Mouse (Mus musculus) layer of hippocampus, adult 9-10 months (tissue): ENCODE measurements around the gene Defb36.

Source experiments
- DNase-seq: peaks from one replicate; pipeline ENCODE4 v3.0.0; 2022; ENCODE audit warnings: low spot score

The Defb36 gene

DNA sequence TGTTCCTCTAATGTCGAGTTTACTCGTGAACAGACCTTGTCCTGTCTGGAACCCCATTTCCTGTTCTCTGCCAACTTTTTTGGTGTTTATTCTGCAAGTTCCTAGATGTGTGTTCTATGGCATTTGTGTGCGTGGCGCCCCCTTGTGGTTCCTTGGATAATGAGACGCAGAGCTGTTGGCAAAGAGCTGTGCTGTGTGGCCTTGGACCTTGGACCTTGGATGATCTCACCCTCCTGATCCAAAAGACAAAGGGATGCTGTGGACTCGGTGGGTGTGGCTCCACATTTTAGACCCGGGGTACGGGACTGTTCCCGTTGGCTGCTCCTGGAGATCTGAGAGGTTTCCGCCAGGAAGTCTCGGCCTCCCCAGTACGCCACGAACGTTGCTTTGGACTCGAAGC lies at the start of gene Defb36:
TSS of gene Defb36 (plus strand) at position 271 of the 400 bp plus-strand sequence.
- no peak for DNase-seq

DNA sequence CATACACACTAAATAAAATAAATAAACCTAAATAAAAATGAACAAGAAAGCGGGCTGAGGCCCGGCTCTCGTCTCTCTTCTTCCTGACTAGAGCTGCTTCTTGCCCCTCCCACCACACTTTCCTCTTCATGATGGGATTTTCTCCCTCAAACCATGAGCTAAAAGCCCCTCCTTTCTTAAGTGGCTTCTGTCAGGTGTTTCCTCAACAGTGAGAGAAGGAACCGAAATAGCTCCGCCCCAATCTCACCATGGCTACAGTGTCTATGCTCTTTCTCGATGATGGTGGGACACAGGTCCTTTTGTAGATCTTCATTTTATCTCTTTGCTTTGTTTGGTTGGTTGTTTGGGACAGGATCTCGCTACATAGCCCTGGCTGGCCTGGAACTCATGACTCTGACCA lies 47.5 kb upstream of the Defb36 start:
- no peak for DNase-seq

DNA sequence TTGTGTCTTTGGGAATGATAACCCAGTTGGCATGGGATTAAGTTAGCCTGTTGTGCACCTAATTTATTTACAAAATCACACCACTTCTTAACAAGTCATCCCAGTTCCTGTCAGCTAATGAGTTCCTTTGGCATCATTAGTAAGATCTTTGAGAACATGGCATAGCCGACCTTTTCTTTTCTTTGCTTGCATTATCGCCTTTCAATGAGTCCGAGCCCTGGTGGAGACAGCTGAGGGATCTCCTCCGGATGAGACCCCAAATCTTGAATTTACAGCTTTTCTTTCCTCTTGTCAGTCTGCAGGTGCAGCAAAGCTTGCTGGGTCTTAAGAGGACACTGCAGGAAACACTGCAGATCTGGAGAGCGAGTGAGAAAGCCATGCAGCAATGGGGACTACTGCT lies 35.1 kb upstream of the Defb36 start, which contains the start of gene Gm17416:
TSS of gene Gm17416 (plus strand) at position 301 of the 400 bp plus-strand sequence.
- no peak for DNase-seq

DNA sequence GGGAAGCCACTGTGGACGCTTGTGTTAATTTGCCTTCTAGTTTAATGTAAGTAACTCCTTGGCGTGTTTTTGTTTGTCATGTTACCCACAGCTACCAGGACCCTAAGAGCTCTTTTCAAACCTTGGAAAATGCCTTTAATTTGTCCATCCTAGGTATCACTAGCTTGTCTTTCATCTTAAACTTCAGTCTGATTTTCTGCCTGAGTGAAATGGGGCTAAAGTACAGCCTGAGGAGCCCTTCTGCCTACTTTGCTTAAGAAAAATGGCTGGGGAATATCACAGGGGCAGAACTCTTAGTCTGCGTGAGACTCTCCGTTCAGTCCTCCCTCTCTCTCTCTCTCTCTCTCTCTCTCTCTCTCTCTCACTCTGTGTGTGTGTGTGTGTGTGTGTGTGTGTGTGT lies 34.2 kb upstream of the Defb36 start:
- DNase-seq: no peak

- no peak for DNase-seq
Observed at GRCm38 (mm10) chr2:152570313-152570712, 33.8 kb upstream of the Defb36 start.

GRCm38 (mm10) chr2:152572114-152572794 lies 31.9 kb upstream of the Defb36 start, which contains the start of gene Defb21:
Gene Defb21 (plus strand): TSS chr2:152572744.
- DNase-seq: no peak

DNA sequence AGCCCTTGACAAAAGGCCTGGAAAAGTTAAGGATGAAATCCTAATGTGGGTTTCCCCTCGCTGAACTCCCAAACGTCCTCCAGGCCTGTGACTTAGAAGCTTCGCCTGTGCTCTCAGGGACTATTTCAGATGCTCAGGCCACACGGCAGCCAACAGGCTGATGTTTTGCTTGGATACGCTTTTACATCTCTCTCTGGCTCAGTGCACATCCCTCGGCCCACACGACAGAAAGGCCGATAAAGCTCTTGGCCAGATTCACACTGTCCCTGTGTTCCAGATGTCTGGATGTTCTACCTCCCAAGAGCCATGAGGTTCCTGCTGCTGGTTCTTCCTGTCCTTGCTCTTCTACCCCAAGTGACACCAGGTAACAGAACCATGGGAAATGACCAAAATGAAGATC lies 30.6 kb upstream of the Defb36 start:
- DNase-seq: no peak

DNA sequence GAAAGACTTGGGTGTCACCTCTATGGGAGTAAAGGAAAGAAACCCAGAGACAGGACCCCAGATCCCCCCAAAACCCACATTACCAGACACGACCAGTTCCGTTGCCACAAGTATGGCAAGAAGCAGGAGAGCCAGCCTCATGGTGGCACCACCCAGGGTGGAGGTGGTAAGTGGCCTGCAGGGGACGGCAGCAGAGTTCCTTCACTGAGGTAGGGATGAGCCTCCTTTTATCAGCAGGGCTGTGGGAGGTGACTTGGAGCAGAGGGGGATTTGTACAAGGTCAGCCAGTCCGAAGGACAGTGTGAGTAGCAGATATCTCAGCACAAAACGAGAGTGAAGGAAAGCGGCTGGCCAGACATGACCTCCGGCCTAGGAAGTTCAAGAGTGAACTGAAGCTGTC lies 24.0 kb upstream of the Defb36 start, which contains the start of gene Defb19:
TSS of gene Defb19 (minus strand) at position 206 of the 400 bp plus-strand sequence.
- no peak for DNase-seq

DNA sequence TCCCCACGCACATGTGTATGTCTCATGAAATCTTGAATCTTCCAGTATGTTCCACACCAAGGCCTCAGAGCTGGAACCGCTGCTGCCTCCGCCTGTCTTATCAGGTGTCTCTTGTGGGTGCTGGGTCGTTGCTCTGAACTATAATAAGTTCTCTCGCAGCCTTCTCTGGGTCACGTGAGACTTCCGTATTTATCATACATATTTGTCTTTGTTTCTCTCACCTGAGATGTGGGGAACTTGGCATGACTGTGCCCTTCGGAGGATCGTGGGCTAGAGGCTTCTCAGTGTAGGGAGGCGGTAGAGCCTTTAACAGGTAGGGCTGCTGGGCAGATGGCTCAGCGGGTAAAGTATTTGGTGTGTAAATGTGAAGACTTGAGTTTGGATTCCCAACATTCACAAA lies 23.5 kb upstream of the Defb36 start:
- DNase-seq: no peak

- no peak for DNase-seq
Observed at GRCm38 (mm10) chr2:152586926-152587560, 17.1 kb upstream of the Defb36 start.

- no peak for DNase-seq
Observed at GRCm38 (mm10) chr2:152588450-152588849, 15.7 kb upstream of the Defb36 start.

DNA sequence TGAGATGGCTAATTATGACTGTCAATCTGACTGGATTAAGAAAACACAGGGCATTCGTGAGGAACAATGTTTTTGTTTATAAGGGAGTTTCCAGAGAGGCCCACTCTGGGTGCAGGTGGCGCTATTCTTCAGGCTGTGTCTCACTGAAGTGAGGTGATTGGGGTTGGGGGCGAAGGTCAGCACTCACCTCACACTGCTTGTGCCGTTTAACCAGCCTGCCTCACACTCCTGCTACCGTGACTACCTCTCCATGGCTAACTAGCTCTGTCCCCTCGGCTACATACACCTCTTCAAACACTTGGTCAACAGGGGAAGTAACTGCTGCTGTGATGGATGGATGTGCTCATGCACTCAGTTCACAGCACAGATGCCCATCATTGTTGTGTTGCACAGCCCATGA lies 15.1 kb upstream of the Defb36 start:
- no peak for DNase-seq

GRCm38 (mm10) chr2:152599299-152599698 lies 4.8 kb upstream of the Defb36 start, which contains the start of gene Defb45:
Gene Defb45 (minus strand): TSS chr2:152599399.
- DNase-seq: no peak

GRCm38 (mm10) chr2:152600076-152600475 lies 4.1 kb upstream of the Defb36 start:
- DNase-seq: no peak

DNA sequence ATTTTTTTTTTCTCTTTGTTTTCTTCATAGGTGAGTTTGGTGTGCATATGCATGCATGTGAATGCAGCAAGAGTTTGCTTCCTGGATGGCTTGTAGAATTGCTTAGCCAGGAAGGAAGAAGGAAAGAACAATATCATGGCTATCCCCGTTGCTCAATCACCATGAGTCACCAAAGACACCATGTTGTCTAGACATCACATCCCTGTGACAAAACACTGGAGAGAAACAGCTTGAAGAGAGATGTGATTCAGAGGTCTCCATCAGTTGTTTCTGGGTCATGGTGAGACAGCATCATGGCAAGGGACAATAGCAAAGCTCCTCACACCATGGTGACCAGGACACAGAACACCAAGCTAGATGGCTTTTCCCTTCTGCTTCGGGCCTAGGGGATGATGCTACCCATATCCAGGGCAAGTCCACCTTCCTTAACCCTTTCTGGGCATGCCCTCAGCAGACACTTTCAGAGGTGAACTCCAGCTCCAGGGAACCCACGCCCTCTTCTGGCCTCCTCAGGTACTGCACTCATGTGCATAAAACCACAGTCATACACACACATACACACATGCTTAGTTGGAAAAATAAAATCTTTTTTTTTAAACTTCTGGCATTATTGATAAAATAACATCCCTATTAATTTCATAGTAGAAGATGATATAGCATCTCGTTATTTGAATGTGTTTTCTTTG lies 2.7 kb upstream of the Defb36 start:
- no peak for DNase-seq

DNA sequence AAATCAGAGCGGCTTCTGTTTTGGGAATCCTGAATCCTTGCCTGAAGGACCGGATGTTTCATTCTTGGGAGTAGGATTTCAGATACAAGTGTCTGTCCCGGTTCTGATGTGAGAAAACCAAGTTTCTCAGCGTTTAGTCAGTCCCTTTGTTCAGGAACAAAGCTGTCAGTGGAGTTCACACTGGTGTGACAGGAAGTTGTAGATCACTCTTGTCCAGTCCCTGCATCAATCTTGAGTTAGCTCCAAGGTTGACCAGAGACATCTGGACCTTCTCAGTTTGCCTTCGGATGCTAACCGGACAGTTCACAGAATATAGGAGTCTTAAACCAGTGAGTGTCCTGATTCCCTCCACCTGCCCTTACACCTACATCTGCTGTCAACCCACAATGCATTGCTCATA lies 3.6 kb downstream of the Defb36 start:
- no peak for DNase-seq

DNA sequence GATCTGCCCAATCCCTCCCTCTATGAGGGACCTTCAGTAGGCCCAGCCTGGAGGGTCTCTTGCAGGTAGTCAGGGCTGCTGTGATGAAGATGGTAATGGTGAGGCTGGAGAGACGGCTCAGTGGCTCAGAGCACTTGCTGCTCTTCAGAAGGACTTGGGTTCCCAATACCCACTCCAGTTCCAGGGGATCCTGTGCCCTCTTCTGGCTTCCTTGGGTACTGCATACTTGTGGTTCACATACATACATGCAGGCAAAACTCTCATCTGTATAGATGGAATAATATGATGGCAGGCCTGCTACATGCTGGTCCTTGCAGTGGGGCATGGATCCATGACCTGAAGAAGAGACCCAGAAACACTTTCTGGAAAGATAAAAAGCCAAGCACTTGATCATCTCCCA lies 4.6 kb downstream of the Defb36 start:
- DNase-seq: no peak

GRCm38 (mm10) chr2:152612193-152612592 lies 8.1 kb downstream of the Defb36 start:
- DNase-seq: no peak

- DNase-seq: peak; percentile 48
Observed at GRCm38 (mm10) chr2:152615563-152615962, 11.4 kb downstream of the Defb36 start.

GRCm38 (mm10) chr2:152616470-152616869 lies 12.3 kb downstream of the Defb36 start:
- no peak for DNase-seq

DNA sequence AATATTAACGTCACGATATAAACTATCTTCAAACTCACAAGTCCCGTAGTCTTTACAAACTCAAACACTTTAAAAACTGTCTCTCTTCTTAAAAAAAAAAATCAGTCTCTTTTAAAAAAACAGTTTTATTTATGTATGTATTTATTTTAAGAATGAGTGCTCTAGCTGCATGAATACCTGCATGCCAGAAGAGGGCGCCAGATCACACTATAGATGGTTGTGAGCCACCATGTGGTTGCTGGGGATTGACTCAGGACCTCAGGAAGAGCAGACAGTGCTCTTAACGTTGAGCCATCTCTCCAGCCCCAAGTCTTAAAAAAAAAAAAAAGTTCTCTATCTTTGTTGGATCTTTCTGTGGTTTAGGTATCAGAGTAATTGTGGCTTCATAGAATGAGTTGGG lies 13.2 kb downstream of the Defb36 start:
- DNase-seq: no peak

DNA sequence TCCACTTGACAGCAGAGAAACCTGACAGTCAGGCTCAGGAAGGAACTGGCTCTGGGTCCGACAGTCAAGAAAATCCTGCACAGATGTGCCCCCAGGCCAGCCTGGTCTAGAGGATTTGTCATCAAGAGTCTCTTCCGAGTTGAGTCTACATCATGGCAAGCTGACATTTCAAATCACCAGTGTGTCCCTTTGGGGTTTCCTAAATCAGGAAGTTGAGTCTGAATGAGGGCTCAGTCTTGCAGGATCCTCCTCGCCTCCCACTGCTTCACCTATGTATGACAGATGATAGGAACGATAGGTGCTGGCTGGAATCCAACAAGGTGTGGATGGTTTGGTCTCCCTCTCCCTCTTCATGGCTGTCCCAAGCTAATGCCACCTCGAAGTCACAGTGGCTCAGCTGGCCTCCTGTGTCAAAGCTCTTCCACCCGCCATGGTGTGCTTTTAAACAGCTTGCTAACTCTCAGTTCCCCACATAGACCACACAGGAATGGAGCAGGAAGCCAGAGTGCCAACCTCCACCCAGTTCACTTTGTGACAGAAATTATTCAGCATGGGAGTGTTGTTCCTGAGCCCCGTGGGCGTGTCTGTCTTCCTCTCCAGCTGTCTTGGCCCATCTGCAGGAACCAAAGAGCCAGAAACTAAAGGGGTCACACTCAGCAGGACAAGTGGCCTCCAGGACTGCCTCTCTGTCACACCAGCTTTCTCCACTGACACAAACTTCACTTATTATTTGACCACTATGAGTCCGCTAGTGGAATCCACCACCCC lies 16.4 kb downstream of the Defb36 start:
- DNase-seq: no peak
